Mouse (Mus musculus): ENCODE data around the gene Serpina3i. TPM values are rescaled to one million over a fixed set of nuclear protein-coding genes. Genes with fewer than 3 reads are reported as not detected.
A peak's percentile ranks its signal among the peaks of the same experiment; 100 is the strongest.

The Serpina3i gene
- polyA plus RNA-seq, 1 experiment from 2014 or later, result 0.35 TPM

- H3K36me3 ChIP-seq (ENCODE audit: control insufficient read depth, insufficient read depth), result no peaks in the 10 kb centered on the region
- no peaks in the 10 kb centered on the region for H3K9me3 ChIP-seq (replicated peaks; ENCODE audit: control insufficient read depth, low read length)
- 33% methylated on average over 3 of the region's 3 CpGs for WGBS (ENCODE audit: insufficient replicate concordance)
- H3K4me2 ChIP-seq (ENCODE audit: low read depth, low read length), result no peak overlapping the region
- no peak overlapping the region for H3K4me3 ChIP-seq (ENCODE audit: low read depth, low read length)
- no peak overlapping the region for H3K9ac ChIP-seq (ENCODE audit: low read depth, low read length)
- no peaks in the 10 kb centered on the region for H3K27me3 ChIP-seq (ENCODE audit: control insufficient read depth, insufficient read depth, low read depth, low read length)
- no peaks in the 10 kb centered on the region for H3K4me1 ChIP-seq (ENCODE audit: control insufficient read depth, low read depth, low read length)
- no peak overlapping the region for H3K27ac ChIP-seq (ENCODE audit: low read length)
- ATAC-seq (ENCODE audit: low read depth), result no peak
These were observed 16.1 kb downstream of the Serpina3i start for GRCm38 (mm10) chr12:104279056-104279435.

DNA sequence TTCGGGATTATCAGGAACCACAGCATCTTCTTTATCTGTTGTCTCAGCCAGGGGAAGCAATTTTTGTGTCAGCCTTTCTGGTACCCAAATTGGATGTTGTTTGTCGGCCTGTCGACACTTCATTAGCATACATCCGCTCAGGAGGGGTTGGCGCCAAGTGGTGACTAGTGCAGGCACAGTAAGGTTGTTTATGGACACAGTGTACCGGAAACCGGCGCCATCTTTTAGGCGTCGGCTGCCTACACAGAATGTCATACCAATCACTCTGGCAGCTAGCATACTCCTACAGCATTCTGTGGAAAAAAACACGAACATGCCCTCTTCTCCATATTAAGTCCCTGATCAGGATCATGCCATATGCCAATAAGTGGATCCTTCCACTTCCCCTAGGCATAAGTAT is 20.5 kb downstream of the Serpina3i start:
- no peak overlapping the region for H3K27ac ChIP-seq (ENCODE audit: low read length)
- H3K27me3 ChIP-seq (ENCODE audit: control insufficient read depth, insufficient read depth, low read depth, low read length), result no peaks in the 10 kb centered on the region
- no peak for ATAC-seq (ENCODE audit: low read depth)
- H3K4me2 ChIP-seq (ENCODE audit: low read depth, low read length), result no peak overlapping the region
- no peaks in the 10 kb centered on the region for H3K9me3 ChIP-seq (replicated peaks; ENCODE audit: control insufficient read depth, low read length)
- H3K9ac ChIP-seq (ENCODE audit: low read depth, low read length), result no peak overlapping the region
- H3K36me3 ChIP-seq (ENCODE audit: control insufficient read depth, insufficient read depth), result no peaks in the 10 kb centered on the region
- 71% methylated on average over 11 of the region's 11 CpGs for WGBS (ENCODE audit: insufficient replicate concordance)
- H3K4me3 ChIP-seq (ENCODE audit: low read depth, low read length), result no peak overlapping the region
- no peaks in the 10 kb centered on the region for H3K4me1 ChIP-seq (ENCODE audit: control insufficient read depth, low read depth, low read length)

DNA sequence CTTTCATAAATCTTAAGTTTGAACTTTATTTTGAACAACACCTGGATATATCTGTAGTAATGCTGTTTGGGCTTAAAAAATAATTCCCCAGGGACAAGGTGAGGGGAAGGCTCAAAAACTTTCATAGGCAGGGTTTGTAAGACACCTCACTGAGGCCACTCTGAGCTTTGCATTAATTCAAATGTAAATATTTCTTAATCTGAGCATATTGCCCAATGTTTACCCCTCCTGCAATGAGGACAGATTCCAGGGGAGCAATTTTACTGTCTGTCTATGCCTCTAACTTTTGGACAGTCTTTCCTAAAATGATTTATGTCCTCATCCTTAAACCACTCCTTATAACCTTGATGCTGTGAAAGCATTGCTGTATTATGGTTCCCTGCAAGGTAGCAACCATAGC is 25.4 kb downstream of the Serpina3i start:
- Histone ChIP-seq H3K4me1 (ENCODE audit: control insufficient read depth, low read depth, low read length) (no peaks in the 10 kb centered on the region), H3K9ac (ENCODE audit: low read depth, low read length) (no peak overlapping the region), H3K27me3 (ENCODE audit: control insufficient read depth, insufficient read depth, low read depth, low read length) (no peaks in the 10 kb centered on the region), H3K9me3 (replicated peaks; ENCODE audit: control insufficient read depth, low read length) (no peaks in the 10 kb centered on the region), H3K36me3 (ENCODE audit: control insufficient read depth, insufficient read depth) (no peaks in the 10 kb centered on the region), H3K4me3 (ENCODE audit: low read depth, low read length) (no peak overlapping the region), H3K4me2 (ENCODE audit: low read depth, low read length) (no peak overlapping the region), H3K27ac (ENCODE audit: low read length) (no peak overlapping the region)
- ATAC-seq (ENCODE audit: low read depth), result peak; percentile 59; the same call in 1 of the 2 replicates

DNA sequence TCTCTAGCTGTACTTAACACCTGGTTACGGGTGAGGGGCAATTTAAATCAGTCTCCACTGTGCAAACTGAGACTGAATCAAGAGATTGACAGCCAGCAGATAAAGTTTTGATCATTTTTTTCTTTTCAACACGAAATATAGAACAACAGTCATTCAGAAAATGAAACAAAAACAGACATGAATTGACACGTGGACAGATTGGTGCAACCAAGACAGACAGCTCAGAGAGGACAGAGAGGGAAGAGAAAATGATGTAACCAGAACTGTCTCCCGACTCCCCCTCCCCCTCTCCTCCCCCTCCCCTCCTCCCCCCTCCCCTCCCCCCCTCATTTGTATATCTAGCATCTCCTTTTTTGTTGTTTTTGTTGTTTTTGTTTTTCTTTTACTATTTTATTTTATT is 26.9 kb downstream of the Serpina3i start:
- H3K36me3 ChIP-seq (ENCODE audit: control insufficient read depth, insufficient read depth), result no peaks in the 10 kb centered on the region
- 25% methylated on average over 3 of the region's 4 CpGs for WGBS (ENCODE audit: insufficient replicate concordance)
- ATAC-seq (ENCODE audit: low read depth), result no peak
- no peaks in the 10 kb centered on the region for H3K27me3 ChIP-seq (ENCODE audit: control insufficient read depth, insufficient read depth, low read depth, low read length)
- H3K9me3 ChIP-seq (replicated peaks; ENCODE audit: control insufficient read depth, low read length), result no peaks in the 10 kb centered on the region
- no peak overlapping the region for H3K4me2 ChIP-seq (ENCODE audit: low read depth, low read length)
- no peak overlapping the region for H3K27ac ChIP-seq (ENCODE audit: low read length)
- no peaks in the 10 kb centered on the region for H3K4me1 ChIP-seq (ENCODE audit: control insufficient read depth, low read depth, low read length)
- H3K9ac ChIP-seq (ENCODE audit: low read depth, low read length), result no peak overlapping the region
- H3K4me3 ChIP-seq (ENCODE audit: low read depth, low read length), result no peak overlapping the region

DNA sequence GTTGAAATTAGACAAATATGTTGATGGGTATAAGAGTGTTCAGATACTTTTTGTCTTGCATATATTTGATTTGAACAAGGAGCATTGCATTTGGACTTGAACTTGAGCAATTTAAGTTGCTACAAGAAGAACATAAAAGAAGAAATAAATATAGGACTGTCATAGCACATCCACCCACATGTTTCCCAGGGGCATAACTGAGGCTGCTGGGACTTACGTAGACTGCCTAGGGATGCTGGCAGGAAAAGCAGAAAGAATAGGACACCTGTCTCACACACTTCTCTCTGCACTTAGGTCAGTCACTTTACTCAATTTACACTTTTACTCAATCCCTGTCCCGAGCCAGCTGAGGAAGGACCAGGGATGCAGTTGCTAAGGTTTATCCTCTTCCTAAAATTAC is 31.0 kb downstream of the Serpina3i start:
- H3K27me3 ChIP-seq (ENCODE audit: control insufficient read depth, insufficient read depth, low read depth, low read length), result no peaks in the 10 kb centered on the region
- H3K4me3 ChIP-seq (ENCODE audit: low read depth, low read length), result no peak overlapping the region
- H3K4me1 ChIP-seq (ENCODE audit: control insufficient read depth, low read depth, low read length), result no peaks in the 10 kb centered on the region
- no peaks in the 10 kb centered on the region for H3K9me3 ChIP-seq (replicated peaks; ENCODE audit: control insufficient read depth, low read length)
- no peak overlapping the region for H3K27ac ChIP-seq (ENCODE audit: low read length)
- no peak overlapping the region for H3K9ac ChIP-seq (ENCODE audit: low read depth, low read length)
- WGBS (ENCODE audit: insufficient replicate concordance), result 61% methylated on average over 2 of the region's 2 CpGs
- H3K4me2 ChIP-seq (ENCODE audit: low read depth, low read length), result no peak overlapping the region
- H3K36me3 ChIP-seq (ENCODE audit: control insufficient read depth, insufficient read depth), result no peaks in the 10 kb centered on the region
- no peak for ATAC-seq (ENCODE audit: low read depth)

- H3K9ac ChIP-seq (ENCODE audit: low read depth, low read length), result no peak overlapping the region
- WGBS (ENCODE audit: insufficient replicate concordance), result 68% methylated on average over 2 of the region's 2 CpGs
- ATAC-seq (ENCODE audit: low read depth), result no peak
- H3K4me3 ChIP-seq (ENCODE audit: low read depth, low read length), result no peak overlapping the region
- no peak overlapping the region for H3K27ac ChIP-seq (ENCODE audit: low read length)
- no peaks in the 10 kb centered on the region for H3K36me3 ChIP-seq (ENCODE audit: control insufficient read depth, insufficient read depth)
- no peaks in the 10 kb centered on the region for H3K9me3 ChIP-seq (replicated peaks; ENCODE audit: control insufficient read depth, low read length)
- H3K4me1 ChIP-seq (ENCODE audit: control insufficient read depth, low read depth, low read length), result no peaks in the 10 kb centered on the region
- no peaks in the 10 kb centered on the region for H3K27me3 ChIP-seq (ENCODE audit: control insufficient read depth, insufficient read depth, low read depth, low read length)
- H3K4me2 ChIP-seq (ENCODE audit: low read depth, low read length), result no peak overlapping the region
These were observed 35.1 kb downstream of the Serpina3i start for GRCm38 (mm10) chr12:104298049-104298448.

DNA sequence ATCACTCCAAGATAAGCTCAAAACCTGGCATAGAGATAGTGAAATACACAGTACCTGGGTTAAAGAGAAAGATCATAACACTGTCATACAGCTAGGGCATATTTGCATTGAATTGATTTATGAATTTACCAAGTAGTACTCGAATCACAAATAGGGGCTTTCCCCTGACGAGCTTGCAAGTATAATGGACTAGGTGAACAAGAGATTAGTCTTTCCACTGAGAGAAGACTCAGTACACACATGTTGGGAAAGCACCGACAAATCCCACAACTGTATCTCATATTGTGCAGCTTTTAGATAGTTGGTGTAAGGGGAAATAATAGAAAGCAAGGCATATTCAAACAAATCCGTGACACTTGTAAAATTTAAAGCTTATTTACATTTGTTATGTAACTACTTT is 43.1 kb downstream of the Serpina3i start:
- no peaks in the 10 kb centered on the region for H3K4me1 ChIP-seq (ENCODE audit: control insufficient read depth, low read depth, low read length)
- no peak overlapping the region for H3K4me3 ChIP-seq (ENCODE audit: low read depth, low read length)
- H3K9ac ChIP-seq (ENCODE audit: low read depth, low read length), result no peak overlapping the region
- H3K27me3 ChIP-seq (ENCODE audit: control insufficient read depth, insufficient read depth, low read depth, low read length), result no peaks in the 10 kb centered on the region
- H3K27ac ChIP-seq (ENCODE audit: low read length), result no peak overlapping the region
- H3K36me3 ChIP-seq (ENCODE audit: control insufficient read depth, insufficient read depth), result no peaks in the 10 kb centered on the region
- no peak overlapping the region for H3K4me2 ChIP-seq (ENCODE audit: low read depth, low read length)
- H3K9me3 ChIP-seq (replicated peaks; ENCODE audit: control insufficient read depth, low read length), result no peaks in the 10 kb centered on the region
- ATAC-seq (ENCODE audit: low read depth), result no peak
- 56% methylated on average over 4 of the region's 4 CpGs for WGBS (ENCODE audit: insufficient replicate concordance)

DNA sequence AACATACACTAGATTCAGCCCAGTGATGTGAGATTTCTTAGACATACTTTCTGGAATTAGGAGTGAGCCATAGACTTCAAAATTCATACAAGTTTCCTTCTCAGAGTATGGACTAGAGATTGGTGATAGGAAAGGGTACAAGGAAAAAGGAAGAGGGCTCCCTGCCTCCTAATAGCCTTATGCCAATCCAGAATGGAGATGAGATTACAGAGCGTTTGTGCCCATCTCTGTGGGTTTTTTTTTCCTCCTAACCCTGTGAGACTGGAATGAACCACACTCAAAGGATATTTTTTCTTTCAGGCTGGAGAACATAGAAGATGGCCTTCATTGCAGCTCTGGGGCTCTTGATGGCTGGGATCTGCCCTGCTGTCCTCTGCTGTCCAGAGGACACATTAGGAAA is 51.3 kb downstream of the Serpina3i start, which contains the start of gene Serpina3j:
Gene Serpina3j, plus strand, starts transcription at position 301 of the 400 bp plus-strand sequence.
- WGBS (ENCODE audit: insufficient replicate concordance), result 56% methylated on average over 1 of the region's 1 CpGs
- Histone ChIP-seq H3K4me2 (ENCODE audit: low read depth, low read length) (no peak within 1 kb of the TSS), H3K27me3 (ENCODE audit: control insufficient read depth, insufficient read depth, low read depth, low read length) (no peaks in the 10 kb centered on the region), H3K9ac (ENCODE audit: low read depth, low read length) (no peak within 1 kb of the TSS), H3K9me3 (replicated peaks; ENCODE audit: control insufficient read depth, low read length) (no peaks in the 10 kb centered on the region), H3K36me3 (ENCODE audit: control insufficient read depth, insufficient read depth) (no peaks in the 10 kb centered on the region), H3K4me1 (ENCODE audit: control insufficient read depth, low read depth, low read length) (no peaks in the 10 kb centered on the region), H3K27ac (ENCODE audit: low read length) (no peak within 1 kb of the TSS), H3K4me3 (ENCODE audit: low read depth, low read length) (no peak within 1 kb of the TSS)
- ATAC-seq (ENCODE audit: low read depth), result no peak

Data from liver, embryonic 16.5 days (tissue).